Mouse (Mus musculus) neural tube, embryonic 12.5 days (tissue): ENCODE measurements at regions not wholly inside any gene's neighbourhood (a gene's known extent, or its start where the extent isn't known, plus 50 kb on each side); places are given as distances from the start of the nearest gene placed in this dataset.

ENCODE experiments used
- ATAC-seq: fragments of 200-750 bp; cut with Nextera tagmentation; 2 replicates; pipeline ENCODE4 v1.8.0; 2017; ENCODE audit warnings: low read depth, mild to moderate bottlenecking, moderate TSS enrichment, moderate library complexity; ENCODE audit not compliant: low FRiP score
- H3K27ac ChIP-seq: fragments of 300-500 bp; sonication (generic); 2 replicates; pipeline ENCODE4 v1.5.1; 2016
- H3K27me3 ChIP-seq: fragments of 300-500 bp; sonication (generic); replicated peaks from 2 replicates; pipeline ENCODE4 v1.6.1; 2016; ENCODE audit warnings: mild to moderate bottlenecking
- H3K36me3 ChIP-seq: fragments of 300-500 bp; sonication (generic); 2 replicates; pipeline ENCODE4 v1.6.1; 2016; ENCODE audit warnings: mild to moderate bottlenecking
- H3K4me1 ChIP-seq: fragments of 300-500 bp; sonication (generic); 2 replicates; pipeline ENCODE4 v1.6.1; 2016
- H3K4me2 ChIP-seq: fragments of 300-500 bp; sonication (generic); replicated peaks from 2 replicates; pipeline ENCODE4 v1.6.1; 2016; ENCODE audit warnings: mild to moderate bottlenecking
- H3K4me3 ChIP-seq: fragments of 300-500 bp; sonication (generic); 2 replicates; pipeline ENCODE4 v1.5.1; 2016
- H3K9ac ChIP-seq: fragments of 300-500 bp; sonication (generic); 2 replicates; pipeline ENCODE4 v1.6.1; 2016; ENCODE audit warnings: mild to moderate bottlenecking
- H3K9me3 ChIP-seq: fragments of 300-500 bp; sonication (generic); 2 replicates; pipeline ENCODE4 v1.6.1; 2016; ENCODE audit warnings: mild to moderate bottlenecking
- WGBS: fragments of 180-500 bp; shearing (Covaris S2); methylation state at CpG from one replicate; pipeline ENCODE4 v1.1.7; 2016; 5-methylcytosine and 5-hydroxymethylcytosine counted together

DNA sequence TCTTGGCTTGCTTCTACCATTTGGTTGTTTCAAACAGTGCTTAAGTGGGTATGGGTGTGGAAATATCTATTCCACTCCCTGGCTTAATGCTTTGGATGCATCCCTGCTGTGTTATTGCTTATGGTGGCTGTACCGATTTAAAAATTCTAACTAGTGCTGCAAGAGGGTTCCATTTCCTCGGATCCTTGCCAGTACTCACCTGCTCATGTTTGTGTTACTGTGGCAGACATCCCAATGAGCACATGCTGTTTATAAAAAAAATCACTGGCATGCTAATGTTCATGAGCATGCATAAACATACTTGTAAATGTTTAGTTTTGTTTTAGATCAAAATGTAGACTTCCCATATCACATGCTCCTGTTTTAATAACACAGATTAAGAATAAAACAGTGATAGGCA lies 285.6 kb upstream of the Ddhd1 start:
- H3K36me3 ChIP-seq, result no peaks in the 10 kb centered on the region
- H3K4me3 ChIP-seq, result no peak overlapping the region
- 75% methylated on average over 2 of the region's 2 CpGs for WGBS
- H3K9ac ChIP-seq, result no peak overlapping the region
- H3K4me2 ChIP-seq, result no peak overlapping the region
- no peak for ATAC-seq
- no peaks in the 10 kb centered on the region for H3K27me3 ChIP-seq
- H3K4me1 ChIP-seq, result no peaks in the 10 kb centered on the region
- H3K27ac ChIP-seq, result no peak overlapping the region
- no peaks in the 10 kb centered on the region for H3K9me3 ChIP-seq

DNA sequence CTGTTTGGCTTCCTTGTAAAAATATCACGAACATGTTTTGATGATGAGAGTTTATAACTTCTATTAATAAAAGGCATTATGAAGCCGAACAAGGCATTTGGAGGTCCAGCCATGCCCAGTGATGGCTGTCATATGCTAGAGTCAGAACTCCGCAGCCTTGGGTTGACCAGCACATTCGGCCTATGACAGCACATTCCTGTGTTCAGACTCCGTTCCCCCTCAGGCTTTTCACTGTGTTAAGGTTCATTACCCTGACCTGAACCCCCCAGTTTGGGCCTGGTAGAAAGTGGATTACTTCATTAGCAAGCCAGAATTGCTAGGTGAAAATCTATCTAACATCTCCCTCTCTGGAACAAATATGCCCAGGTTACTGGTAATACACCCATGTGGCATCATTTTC lies 286.2 kb upstream of the Ddhd1 start:
- WGBS, result 85% methylated on average over 5 of the region's 5 CpGs
- no peaks in the 10 kb centered on the region for H3K36me3 ChIP-seq
- H3K9ac ChIP-seq, result no peak overlapping the region
- no peak overlapping the region for H3K4me3 ChIP-seq
- H3K4me1 ChIP-seq, result no peaks in the 10 kb centered on the region
- H3K27me3 ChIP-seq, result no peaks in the 10 kb centered on the region
- no peak for ATAC-seq
- no peak overlapping the region for H3K4me2 ChIP-seq
- H3K9me3 ChIP-seq, result no peaks in the 10 kb centered on the region
- no peak overlapping the region for H3K27ac ChIP-seq

DNA sequence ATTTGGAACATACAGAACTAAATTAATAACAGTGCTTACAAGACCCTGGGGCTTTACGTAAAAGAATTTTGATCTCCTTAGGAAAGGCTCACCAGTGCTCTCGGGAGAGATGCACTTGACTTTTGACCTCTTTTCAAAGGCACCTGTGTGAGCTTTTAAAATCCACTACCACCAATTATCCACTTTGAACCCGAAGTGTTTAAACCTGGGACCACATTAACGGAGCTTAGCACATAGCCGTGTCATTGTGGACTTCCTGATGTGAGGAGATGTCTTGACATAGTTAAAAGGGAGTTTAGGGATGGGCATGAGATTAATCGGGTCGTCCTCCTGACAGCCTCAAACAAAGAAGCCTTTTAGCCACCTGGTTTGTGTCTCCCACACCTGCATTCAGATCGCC lies 286.6 kb upstream of the Ddhd1 start:
- no peaks in the 10 kb centered on the region for H3K36me3 ChIP-seq
- 67% methylated on average over 8 of the region's 8 CpGs for WGBS
- no peak overlapping the region for H3K27ac ChIP-seq
- H3K27me3 ChIP-seq, result no peaks in the 10 kb centered on the region
- H3K9ac ChIP-seq, result no peak overlapping the region
- no peaks in the 10 kb centered on the region for H3K4me1 ChIP-seq
- no peak overlapping the region for H3K4me3 ChIP-seq
- H3K9me3 ChIP-seq, result no peaks in the 10 kb centered on the region
- no peak for ATAC-seq
- H3K4me2 ChIP-seq, result no peak overlapping the region

DNA sequence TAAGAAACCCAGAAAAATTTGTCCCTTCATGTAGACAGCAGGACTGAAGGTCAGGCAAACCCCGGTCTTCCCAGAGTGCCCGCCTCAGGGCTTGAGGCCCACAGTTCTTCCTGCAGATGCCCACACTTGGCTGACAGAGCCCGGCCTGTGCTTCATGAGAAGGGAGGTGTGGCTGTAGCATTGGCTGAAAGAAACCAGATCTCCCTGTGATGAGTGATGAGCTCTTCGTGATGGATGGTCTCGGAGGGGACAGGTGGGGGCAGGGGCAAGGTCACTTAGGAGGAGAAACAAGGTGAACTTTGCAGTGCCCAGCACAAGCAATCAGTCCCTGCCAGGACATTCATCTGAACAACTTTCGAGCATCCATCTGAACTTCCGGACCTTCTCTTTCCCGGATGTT lies 298.7 kb upstream of the Ddhd1 start:
- Histone ChIP-seq H3K36me3 (no peaks in the 10 kb centered on the region), H3K4me1 (no peaks in the 10 kb centered on the region), H3K9me3 (no peaks in the 10 kb centered on the region), H3K27ac (no peak overlapping the region), H3K4me2 (no peak overlapping the region), H3K4me3 (no peak overlapping the region), H3K27me3 (no peaks in the 10 kb centered on the region), H3K9ac (no peak overlapping the region)
- ATAC-seq, result no peak
- 88% methylated on average over 8 of the region's 8 CpGs for WGBS

DNA sequence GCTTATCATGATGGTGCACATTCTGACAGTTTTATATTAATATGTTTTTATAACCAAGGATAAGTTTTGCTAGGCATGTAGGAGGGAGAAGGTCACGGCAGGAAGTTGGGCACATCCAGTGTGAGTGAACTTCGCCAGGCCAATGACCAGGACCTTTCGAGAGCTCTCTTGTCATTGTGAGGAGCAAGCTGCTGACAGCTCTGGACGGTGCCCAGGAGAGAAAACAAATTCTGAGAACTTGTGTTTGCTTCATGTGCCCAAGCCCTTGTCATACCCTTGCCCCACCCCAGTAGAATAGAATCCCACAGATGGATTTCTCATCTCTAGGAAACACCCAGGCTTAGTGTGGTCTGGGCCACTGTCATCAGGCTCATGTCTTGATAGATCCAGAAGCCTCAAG lies 304.5 kb upstream of the Ddhd1 start:
- no peak overlapping the region for H3K27ac ChIP-seq
- H3K9me3 ChIP-seq, result no peaks in the 10 kb centered on the region
- no peaks in the 10 kb centered on the region for H3K36me3 ChIP-seq
- H3K27me3 ChIP-seq, result no peaks in the 10 kb centered on the region
- 91% methylated on average over 4 of the region's 4 CpGs for WGBS
- no peaks in the 10 kb centered on the region for H3K4me1 ChIP-seq
- H3K9ac ChIP-seq, result no peak overlapping the region
- H3K4me3 ChIP-seq, result no peak overlapping the region
- no peak for ATAC-seq
- no peak overlapping the region for H3K4me2 ChIP-seq

DNA sequence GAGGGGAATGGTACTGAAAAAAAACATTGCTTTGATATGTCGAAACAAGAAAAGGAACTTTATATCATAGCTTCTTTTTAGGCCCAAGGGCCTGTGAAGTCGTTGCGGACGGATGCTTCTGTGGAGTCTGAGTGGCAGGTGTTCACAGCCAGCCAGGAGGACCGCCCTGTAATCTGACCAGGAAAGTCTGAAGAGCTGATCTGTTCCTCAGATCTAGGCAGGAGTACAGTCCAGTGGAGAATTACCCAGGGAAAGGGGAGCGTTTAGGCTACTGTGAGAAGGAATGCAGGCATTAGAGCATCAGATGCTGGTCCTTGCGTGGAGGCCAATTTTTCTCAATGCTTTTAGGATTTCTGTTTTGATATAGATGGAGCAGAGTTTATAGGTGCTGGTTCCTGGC lies 306.1 kb upstream of the Ddhd1 start:
- no peak overlapping the region for H3K4me3 ChIP-seq
- H3K36me3 ChIP-seq, result no peaks in the 10 kb centered on the region
- no peak overlapping the region for H3K9ac ChIP-seq
- H3K27me3 ChIP-seq, result no peaks in the 10 kb centered on the region
- H3K27ac ChIP-seq, result no peak overlapping the region
- H3K4me2 ChIP-seq, result no peak overlapping the region
- 78% methylated on average over 7 of the region's 7 CpGs for WGBS
- ATAC-seq, result no peak
- no peaks in the 10 kb centered on the region for H3K4me1 ChIP-seq
- no peaks in the 10 kb centered on the region for H3K9me3 ChIP-seq

DNA sequence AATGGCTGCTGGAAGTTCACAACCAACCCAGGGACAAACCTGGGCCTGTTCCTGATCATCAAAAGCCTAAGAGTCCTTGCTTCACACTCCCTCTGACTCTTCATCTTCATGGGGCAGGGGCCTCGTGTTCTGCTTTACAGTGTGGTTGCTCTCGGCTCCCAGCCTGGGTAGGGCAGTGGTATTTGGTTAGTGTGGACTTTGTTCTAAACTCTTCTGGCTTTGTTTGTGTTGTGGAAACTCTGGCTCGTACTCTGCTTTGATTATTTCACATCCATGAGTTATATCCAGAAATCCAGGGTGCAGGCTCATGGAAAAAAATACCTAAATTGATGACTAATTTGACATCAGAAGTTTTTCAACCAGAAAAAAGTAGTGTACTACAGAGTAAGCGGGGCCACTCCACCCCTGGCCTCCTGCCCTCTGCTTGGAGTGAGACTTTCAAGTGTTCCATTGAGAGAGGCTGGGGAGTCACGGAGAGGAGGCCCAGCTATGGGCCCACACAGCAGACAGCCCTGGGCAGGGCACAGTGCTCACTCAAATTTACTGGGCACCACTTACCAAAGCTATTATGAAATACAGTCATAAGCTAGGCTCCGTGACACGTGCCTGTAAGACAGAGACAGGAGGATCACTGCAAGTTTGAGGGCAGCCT lies 325.4 kb upstream of the Ddhd1 start:
- Histone ChIP-seq H3K4me3 (no peak overlapping the region), H3K9ac (no peak overlapping the region), H3K27ac (no peak overlapping the region), H3K36me3 (no peaks in the 10 kb centered on the region), H3K4me1 (no peaks in the 10 kb centered on the region), H3K27me3 (no peaks in the 10 kb centered on the region), H3K9me3 (no peaks in the 10 kb centered on the region), H3K4me2 (no peak overlapping the region)
- ATAC-seq, result no peak
- 84% methylated on average over 7 of the region's 7 CpGs for WGBS

DNA sequence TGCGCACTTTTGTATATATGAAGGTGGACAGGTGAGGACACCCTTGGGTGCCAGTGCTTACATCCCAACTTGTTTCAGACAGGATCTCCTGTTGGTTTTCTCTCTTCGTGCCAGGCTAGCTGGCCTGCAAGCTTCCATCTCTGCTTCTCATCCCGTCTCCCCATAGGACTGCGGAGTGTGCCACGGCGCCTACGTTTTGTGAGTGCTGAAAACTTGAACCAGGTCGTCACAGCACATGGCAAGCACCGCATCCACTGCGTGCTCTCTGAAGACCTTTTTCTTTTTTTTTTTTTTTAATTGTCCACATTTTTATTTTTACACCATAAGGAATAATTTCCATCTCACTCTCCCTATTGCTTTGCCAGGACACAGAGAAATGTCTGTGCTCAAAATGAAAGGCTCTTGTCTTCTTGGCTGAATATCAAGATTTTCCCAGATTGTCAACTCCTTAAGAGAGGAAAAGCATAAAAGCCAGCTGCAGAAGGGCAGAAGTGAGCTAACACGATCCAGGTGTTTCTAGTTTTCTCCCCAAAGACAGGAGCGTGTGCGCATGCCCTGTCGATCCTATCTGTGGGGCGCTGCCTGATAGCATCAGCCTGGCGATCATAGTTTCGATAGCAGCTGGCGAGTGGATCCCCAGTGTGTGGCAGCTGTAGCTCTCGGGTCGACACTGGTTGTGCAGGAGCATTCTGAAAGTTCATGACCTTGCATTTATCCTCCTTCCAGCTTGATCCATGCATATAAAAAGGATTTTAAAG lies 326.4 kb upstream of the Ddhd1 start:
- WGBS, result 81% methylated on average over 20 of the region's 20 CpGs
- H3K36me3 ChIP-seq, result no peaks in the 10 kb centered on the region

DNA sequence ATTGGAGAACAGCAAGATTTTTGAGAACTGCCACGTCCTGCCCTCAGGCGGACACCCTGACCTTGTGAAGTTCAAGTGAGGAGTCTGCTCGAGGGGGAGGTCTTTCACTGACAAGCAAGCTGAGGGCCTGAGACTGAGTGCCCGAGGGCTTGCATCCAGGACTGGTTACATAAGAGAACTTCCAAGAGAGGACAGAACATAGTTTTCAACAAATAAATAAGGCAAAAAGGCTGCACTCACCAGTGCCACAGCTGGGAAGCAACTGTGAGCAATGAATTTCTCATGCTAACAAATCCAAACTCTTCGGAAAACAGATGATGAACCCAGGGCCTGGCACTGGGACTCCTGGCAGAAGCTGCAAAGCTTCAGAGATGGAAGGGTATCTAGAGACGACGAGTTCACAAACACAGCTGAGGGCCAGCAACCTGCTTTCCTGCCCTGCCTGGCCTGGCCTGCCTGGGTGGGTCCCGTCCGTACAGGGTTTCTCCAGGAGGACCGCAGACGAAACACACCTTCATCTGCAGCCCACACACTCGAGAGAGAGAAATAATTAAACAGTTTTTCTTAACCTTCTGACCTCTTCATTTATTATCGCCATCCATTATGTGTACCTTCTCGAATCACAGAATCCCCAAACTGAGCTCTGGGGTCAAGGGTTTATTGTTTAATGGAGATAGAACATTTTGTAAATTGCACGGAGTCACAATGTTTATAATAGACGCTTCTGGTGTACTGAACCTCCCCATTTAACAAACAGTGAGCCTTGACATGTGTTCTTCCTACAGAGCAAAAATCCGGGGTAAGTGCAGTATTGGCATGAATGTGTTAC lies 334.3 kb upstream of the Ddhd1 start:
- 64% methylated on average over 17 of the region's 17 CpGs for WGBS
- no peaks in the 10 kb centered on the region for H3K36me3 ChIP-seq
- H3K9me3 ChIP-seq, result no peaks in the 10 kb centered on the region
- no peak overlapping the region for H3K27ac ChIP-seq
- H3K4me1 ChIP-seq, result peaks cover 5% of the 10 kb centered on the region; the same call in 1 of the 2 replicates
- no peak overlapping the region for H3K4me3 ChIP-seq
- ATAC-seq, result no peak
- no peak overlapping the region for H3K4me2 ChIP-seq
- H3K9ac ChIP-seq, result no peak overlapping the region
- H3K27me3 ChIP-seq, result no peaks in the 10 kb centered on the region

More for the DNA sequence above, 326.4 kb upstream of the Ddhd1 start:
- H3K9me3 ChIP-seq, result no peaks in the 10 kb centered on the region
- no peak for ATAC-seq
- no peaks in the 10 kb centered on the region for H3K27me3 ChIP-seq
- no peak overlapping the region for H3K4me2 ChIP-seq
- H3K4me1 ChIP-seq, result no peaks in the 10 kb centered on the region
- H3K4me3 ChIP-seq, result no peak overlapping the region
- H3K9ac ChIP-seq, result no peak overlapping the region
- no peak overlapping the region for H3K27ac ChIP-seq

DNA sequence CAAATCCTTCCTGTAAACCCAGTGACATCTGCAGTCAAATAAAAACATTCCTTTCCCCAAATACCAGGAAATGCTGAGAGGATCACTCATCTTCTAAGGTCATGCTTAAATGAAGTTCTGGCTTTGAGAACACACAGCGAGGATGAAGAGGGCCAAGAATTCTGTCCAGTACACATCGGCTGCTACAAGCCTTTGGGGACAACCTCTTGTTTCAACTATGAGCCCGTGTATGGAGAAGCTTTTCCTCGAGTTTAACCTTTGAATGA lies 334.9 kb upstream of the Ddhd1 start:
- no peaks in the 10 kb centered on the region for H3K36me3 ChIP-seq
- H3K4me1 ChIP-seq, result peaks cover 5% of the 10 kb centered on the region; the same call in 1 of the 2 replicates
- 71% methylated on average over 4 of the region's 4 CpGs for WGBS
- no peaks in the 10 kb centered on the region for H3K9me3 ChIP-seq
- H3K27ac ChIP-seq, result no peak overlapping the region
- H3K27me3 ChIP-seq, result no peaks in the 10 kb centered on the region
- no peak overlapping the region for H3K4me3 ChIP-seq
- H3K9ac ChIP-seq, result no peak overlapping the region
- no peak for ATAC-seq
- no peak overlapping the region for H3K4me2 ChIP-seq

DNA sequence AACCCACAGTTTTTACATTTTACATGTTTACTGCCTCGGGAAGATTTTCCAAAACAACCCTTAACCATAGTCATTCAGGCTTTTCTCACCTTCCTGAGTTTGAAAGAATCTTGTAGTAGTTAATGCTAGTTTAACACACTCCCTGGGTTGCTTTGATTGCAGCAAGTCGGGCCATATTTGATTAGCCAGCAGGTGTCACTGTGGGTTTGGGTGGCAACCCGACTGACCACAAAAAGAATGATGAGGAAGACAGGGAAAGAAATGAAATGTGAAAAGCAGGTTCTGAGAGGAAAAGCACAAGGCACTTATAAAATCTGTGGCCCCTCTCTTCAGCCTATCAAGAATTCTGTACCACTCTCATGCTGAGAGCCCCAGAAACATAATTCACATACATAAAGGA lies 335.7 kb upstream of the Ddhd1 start:
- Histone ChIP-seq H3K4me1 (peaks cover 5% of the 10 kb centered on the region; the same call in 1 of the 2 replicates), H3K27me3 (no peaks in the 10 kb centered on the region), H3K4me3 (no peak overlapping the region), H3K36me3 (no peaks in the 10 kb centered on the region), H3K9me3 (no peaks in the 10 kb centered on the region), H3K4me2 (no peak overlapping the region), H3K27ac (no peak overlapping the region), H3K9ac (no peak overlapping the region)
- no peak for ATAC-seq
- 3% methylated on average over 3 of the region's 3 CpGs for WGBS

DNA sequence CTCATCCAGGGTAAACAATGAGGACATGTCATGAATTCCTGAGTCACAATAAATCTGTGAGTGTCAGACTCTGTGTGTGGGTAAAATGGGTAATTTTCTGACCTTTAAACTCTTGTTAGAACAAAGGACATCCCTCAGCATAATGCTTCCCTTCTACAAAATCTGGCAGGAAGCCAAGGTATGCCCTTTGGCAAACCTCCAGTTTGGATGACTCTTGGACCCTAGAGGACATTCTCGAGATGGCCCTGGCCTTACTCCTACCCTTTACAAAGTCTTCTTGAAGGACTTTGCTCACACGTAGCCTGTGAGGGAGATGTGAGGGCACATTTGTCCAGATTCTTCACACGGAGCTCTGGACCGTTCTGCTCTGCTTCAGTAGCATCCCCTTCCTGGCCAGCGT lies 338.8 kb upstream of the Ddhd1 start:
- no peaks in the 10 kb centered on the region for H3K9me3 ChIP-seq
- no peak overlapping the region for H3K4me2 ChIP-seq
- no peak overlapping the region for H3K4me3 ChIP-seq
- no peak overlapping the region for H3K27ac ChIP-seq
- ATAC-seq, result no peak
- no peak overlapping the region for H3K9ac ChIP-seq
- no peaks in the 10 kb centered on the region for H3K36me3 ChIP-seq
- peaks cover 5% of the 10 kb centered on the region; the same call in 1 of the 2 replicates for H3K4me1 ChIP-seq
- H3K27me3 ChIP-seq, result no peaks in the 10 kb centered on the region
- 62% methylated on average over 5 of the region's 5 CpGs for WGBS
